In genomic region chr11:114727826-114728186, GRCm38 (mm10) we compare ENCODE assay signal across 8 mouse cellular contexts. TPM values are rescaled to one million over a fixed set of nuclear protein-coding genes. Genes with fewer than 3 reads are reported as not detected.
A peak's percentile ranks its signal among the peaks of the same experiment; 100 is the strongest.
DNase-seq lines count a peak whose midpoint lies in the region; ATAC-seq lines count a peak whose summit lies in the region.

No protein-coding gene starts in this region.

- peak overlapping the region; percentile 78 for H3K4me2 ChIP-seq in heart, embryonic 16.5 days (ENCODE audit: low read depth, low read length)
- peak overlapping the region; percentile 46 for H3K4me2 ChIP-seq in hindbrain, embryonic 11.5 days (replicated peaks; ENCODE audit: low read depth, low read length)

- no peak for DNase-seq in heart, postnatal 10 days
- peak; percentile 54 for DNase-seq in brain, adult 2 months (ENCODE audit: low read depth, low spot score)
- no peak for DNase-seq in hindbrain, embryonic 11.5 days (ENCODE audit: low spot score)
- no peak for DNase-seq in midbrain, embryonic 10.5 days (ENCODE audit: low spot score)
- no peak for DNase-seq in spleen, adult 18-20 months
- DNase-seq in c-Kit-positive CD71-positive TER-119-positive erythroid progenitor cells, embryonic 14.5 days (ENCODE audit: low spot score), result no peak
- DNase-seq in thymus, postnatal 25 days, result no peak

- H3K27me3 ChIP-seq in heart, embryonic 16.5 days (ENCODE audit: control insufficient read depth, insufficient read depth, low read length), result no peaks in the 10 kb centered on the region; the same call in 1 of the 2 replicates
- H3K27me3 ChIP-seq in hindbrain, embryonic 11.5 days (ENCODE audit: control insufficient read depth, insufficient read depth, low read length), result no peaks in the 10 kb centered on the region
- peaks cover 26% of the 10 kb centered on the region for H3K27me3 ChIP-seq in midbrain, embryonic 10.5 days (ENCODE audit: low read depth, poor library complexity, severe bottlenecking)

- peaks cover 11% of the 10 kb centered on the region for H3K4me1 ChIP-seq in heart, embryonic 16.5 days (ENCODE audit: control insufficient read depth, insufficient read depth, low read length)
- 0 out of 2 replicates have a peak, but pooled peaks cover 6% of the 10 kb centered on the region for H3K4me1 ChIP-seq in hindbrain, embryonic 11.5 days (replicated peaks; ENCODE audit: control insufficient read depth, insufficient read depth, low read length)
- H3K4me1 ChIP-seq in midbrain, embryonic 10.5 days, result peaks cover 38% of the 10 kb centered on the region

- no peaks in the 10 kb centered on the region for H3K36me3 ChIP-seq in heart, embryonic 16.5 days (ENCODE audit: control insufficient read depth, insufficient read depth)
- no peaks in the 10 kb centered on the region for H3K36me3 ChIP-seq in hindbrain, embryonic 11.5 days (ENCODE audit: control insufficient read depth, insufficient read depth, low read length)
- no peaks in the 10 kb centered on the region for H3K36me3 ChIP-seq in midbrain, embryonic 10.5 days

- WGBS in heart, embryonic 16.5 days, result 35% methylated on average over 5 of the region's 5 CpGs
- WGBS in hindbrain, embryonic 11.5 days, result 38% methylated on average over 5 of the region's 5 CpGs
- 31% methylated on average over 5 of the region's 5 CpGs for WGBS in midbrain, embryonic 10.5 days

- H3K9me3 ChIP-seq in heart, embryonic 16.5 days (replicated peaks; ENCODE audit: control insufficient read depth, low read length), result no peaks in the 10 kb centered on the region
- H3K9me3 ChIP-seq in hindbrain, embryonic 11.5 days (ENCODE audit: control insufficient read depth, low read length), result no peaks in the 10 kb centered on the region
- H3K9me3 ChIP-seq in midbrain, embryonic 10.5 days (replicated peaks), result no peaks in the 10 kb centered on the region

- intact Hi-C loops in heart, postnatal 10 days (cut with DNase I), result loop anchor here (2.0 kb wide), 1 partner anchor 59 kb away; the partner anchor contains the start of gene Rpl38

- H3K9ac ChIP-seq in heart, embryonic 16.5 days (ENCODE audit: low read length), result peak overlapping the region; percentile 52; the same call in 1 of the 2 replicates
- peak overlapping the region; percentile 23; the same call in 1 of the 2 replicates for H3K9ac ChIP-seq in hindbrain, embryonic 11.5 days (ENCODE audit: low read depth, low read length)

- no peak overlapping the region for H3K27ac ChIP-seq in heart, embryonic 16.5 days (ENCODE audit: low read length)
- H3K27ac ChIP-seq in hindbrain, embryonic 11.5 days (ENCODE audit: low read depth, low read length), result no peak overlapping the region
- no peak overlapping the region for H3K27ac ChIP-seq in midbrain, embryonic 10.5 days (replicated peaks)

- no peak for ATAC-seq in heart, embryonic 16.5 days (replicated peaks; ENCODE audit: extremely low read depth, insufficient read depth, low FRiP score)
- no peak for ATAC-seq in hindbrain, embryonic 11.5 days (ENCODE audit: low FRiP score)

- no peak overlapping the region for H3K4me3 ChIP-seq in heart, embryonic 16.5 days (ENCODE audit: low read length)
- H3K4me3 ChIP-seq in hindbrain, embryonic 11.5 days (ENCODE audit: low read depth, low read length), result no peak overlapping the region; the same call in 1 of the 2 replicates
- peak overlapping the region; percentile 50 for H3K4me3 ChIP-seq in midbrain, embryonic 10.5 days

RNA-seq across cellular contexts. Expression of gene Dnaic2, which starts 0.6 kb away (rescaled TPM):
- polyA plus RNA-seq in heart, embryonic 16.5 days (2015; fragmentation: Nextera tagmentation; extraction: Ambion mirVana), result 1.1 and 1.3 TPM in 2 replicates
- total RNA-seq in heart, postnatal 10 days (2021), result under 1 TPM; 0.55 to 0.57 TPM
- polyA plus RNA-seq in hindbrain, embryonic 11.5 days (2014; fragmentation: Nextera tagmentation; extraction: Ambion mirVana), result 4.6 and 4.8 TPM in 2 replicates
- 2.1 and 2.2 TPM in 2 replicates for polyA plus RNA-seq in midbrain, embryonic 10.5 days (2016; fragmentation: Nextera tagmentation; extraction: Ambion mirVana)

RNA-seq across cellular contexts. Expression of gene Kif19a, which starts 37.4 kb away (rescaled TPM):
- polyA plus RNA-seq in heart, embryonic 16.5 days (2015; fragmentation: Nextera tagmentation; extraction: Ambion mirVana), result 0.16 and 0.25 TPM in 2 replicates
- under 1 TPM; 0.24 to 0.47 TPM for total RNA-seq in heart, postnatal 10 days (2021)
- polyA plus RNA-seq in hindbrain, embryonic 11.5 days (2014; fragmentation: Nextera tagmentation; extraction: Ambion mirVana), result 1.8 and 1.9 TPM in 2 replicates
- polyA plus RNA-seq in midbrain, embryonic 10.5 days (2016; fragmentation: Nextera tagmentation; extraction: Ambion mirVana), result 1.1 and 1.7 TPM in 2 replicates

RNA-seq across cellular contexts. Expression of gene Ttyh2, which starts 52.6 kb away (rescaled TPM):
- polyA plus RNA-seq in heart, embryonic 16.5 days (2015; fragmentation: Nextera tagmentation; extraction: Ambion mirVana), result 11.4 and 11.9 TPM in 2 replicates
- total RNA-seq in heart, postnatal 10 days (2021), result 10 to 100 TPM; 25.2 to 26.3 TPM
- 15.3 and 16.0 TPM in 2 replicates for polyA plus RNA-seq in hindbrain, embryonic 11.5 days (2014; fragmentation: Nextera tagmentation; extraction: Ambion mirVana)
- 9.6 and 12.6 TPM in 2 replicates for polyA plus RNA-seq in midbrain, embryonic 10.5 days (2016; fragmentation: Nextera tagmentation; extraction: Ambion mirVana)

RNA-seq across cellular contexts. Expression of gene Rpl38, which starts 59.5 kb away (rescaled TPM):
- 509 and 560 TPM in 2 replicates for polyA plus RNA-seq in heart, embryonic 16.5 days (2015; fragmentation: Nextera tagmentation; extraction: Ambion mirVana)
- 100 to 1,000 TPM; 771 to 825 TPM for total RNA-seq in heart, postnatal 10 days (2021)
- 833 and 865 TPM in 2 replicates for polyA plus RNA-seq in hindbrain, embryonic 11.5 days (2014; fragmentation: Nextera tagmentation; extraction: Ambion mirVana)
- polyA plus RNA-seq in midbrain, embryonic 10.5 days (2016; fragmentation: Nextera tagmentation; extraction: Ambion mirVana), result 851 and 1,060 TPM in 2 replicates
